Mouse (Mus musculus) heart, embryonic 14.5 days (tissue): ENCODE results near the gene Mbtps1. TPM values are rescaled to one million over a fixed set of nuclear protein-coding genes. Genes with fewer than 3 reads are reported as not detected.
A peak's percentile ranks its signal among the peaks of the same experiment; 100 is the strongest.

Experiments
- ATAC-seq: fragments of 200-750 bp; cut with Nextera tagmentation; 2 replicates; pipeline ENCODE4 v1.8.0; 2017; ENCODE audit warnings: low read depth, moderate TSS enrichment; ENCODE audit not compliant: insufficient number of reproducible peaks, insufficient read depth, low FRiP score
- H3K27ac ChIP-seq, 2 experiments: fragments of 200-500 bp in 1 of 2; fragments of 300-500 bp in 1 of 2; sonication (generic) in 1 of 2; replicated peaks in 1 of 2; 2 replicates each; pipeline ENCODE4 v1.5.1; 2012 to 2014; ENCODE audit warnings: low read depth in 2 of 2, low read length in 2 of 2, control low read depth in 1 of 2, mild to moderate bottlenecking in 1 of 2, mixed read lengths in 1 of 2; ENCODE audit not compliant: control insufficient read depth in 1 of 2, insufficient read depth in 1 of 2
- H3K27me3 ChIP-seq: fragments of 300-500 bp; sonication (generic); 2 replicates; pipeline ENCODE4 v1.6.1; 2014; ENCODE audit warnings: mild to moderate bottlenecking, low read length, control low read depth; ENCODE audit not compliant: control insufficient read depth, insufficient read depth
- H3K36me3 ChIP-seq: fragments of 300-500 bp; sonication (generic); 2 replicates; pipeline ENCODE4 v1.6.1; 2014; ENCODE audit warnings: mild to moderate bottlenecking, control low read depth, low read length, mixed read lengths; ENCODE audit not compliant: control insufficient read depth, insufficient read depth
- H3K4me1 ChIP-seq, 2 experiments: fragments of 200-500 bp in 1 of 2; fragments of 300-500 bp in 1 of 2; sonication (generic) in 1 of 2; 2 replicates each; pipeline ENCODE4 v1.6.1; 2012 to 2014; ENCODE audit warnings: low read length in 2 of 2, control low read depth in 1 of 2, mixed read lengths in 1 of 2; ENCODE audit not compliant: control insufficient read depth in 2 of 2, insufficient read depth in 2 of 2
- H3K4me2 ChIP-seq: fragments of 300-500 bp; sonication (generic); 2 replicates; pipeline ENCODE4 v1.6.1; 2014; ENCODE audit warnings: mild to moderate bottlenecking, low read length
- H3K4me3 ChIP-seq, 2 experiments: fragments of 200-500 bp in 1 of 2; fragments of 300-500 bp in 1 of 2; sonication (generic) in 1 of 2; 2 replicates each; pipeline ENCODE4 v1.5.1; 2012 to 2014; ENCODE audit warnings: low read length in 2 of 2, mild to moderate bottlenecking in 2 of 2, control low read depth in 1 of 2, low read depth in 1 of 2, moderate library complexity in 1 of 2; ENCODE audit not compliant: control insufficient read depth in 1 of 2, insufficient read depth in 1 of 2
- H3K9ac ChIP-seq: fragments of 300-500 bp; sonication (generic); 2 replicates; pipeline ENCODE4 v1.6.1; 2014; ENCODE audit warnings: mild to moderate bottlenecking, low read length
- H3K9me3 ChIP-seq: fragments of 300-500 bp; sonication (generic); 2 replicates; pipeline ENCODE4 v1.6.1; 2016; ENCODE audit warnings: low read length, control low read depth; ENCODE audit not compliant: control insufficient read depth
- WGBS: fragments of 180-500 bp; shearing (Covaris S2); extraction: QIAGEN DNeasy Blood & Tissue Kit; methylation state at CpG from one replicate; pipeline ENCODE4 v1.1.7; 2014; 5-methylcytosine and 5-hydroxymethylcytosine counted together
- polyA plus RNA-seq: library from polyadenylated mRNA; unstranded; fragments of >200 nt; fragmentation: Nextera tagmentation; extraction: Ambion mirVana; gene quantifications from 2 replicates; pipeline ENCODE4 v1.2.1, GENCODE M21; 2014

Mbtps1 gene
- polyA plus RNA-seq, 1 experiment from 2014 or later, result 62.5 TPM

DNA sequence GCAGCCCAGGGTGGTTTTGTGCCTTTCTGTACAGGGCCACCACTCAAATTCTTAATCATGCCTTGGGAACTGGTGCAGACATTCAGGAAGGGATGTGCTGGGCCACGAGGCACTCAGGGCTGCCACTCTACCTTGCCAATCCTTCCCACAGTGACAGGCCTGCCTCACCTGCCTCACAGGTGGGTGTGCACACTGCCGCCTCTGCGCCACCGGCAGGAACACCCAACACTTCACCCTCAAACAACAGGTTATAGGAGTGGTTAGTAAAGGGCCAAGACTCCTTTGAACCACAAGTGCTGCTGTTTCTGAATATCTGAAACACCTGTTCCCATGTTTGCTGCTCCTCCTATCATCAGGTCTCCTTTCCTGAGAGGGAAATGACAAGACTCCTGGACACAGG lies 13.9 kb upstream of the Mbtps1 start:
- H3K36me3 ChIP-seq, result peaks cover 7% of the 10 kb centered on the region
- peaks cover 2 to 3% of the 10 kb centered on the region in 2 experiments; a peak in 3 of 4 replicates for H3K4me1 ChIP-seq
- H3K9me3 ChIP-seq, result no peaks in the 10 kb centered on the region
- no peak for ATAC-seq
- H3K4me2 ChIP-seq, result no peak overlapping the region
- H3K9ac ChIP-seq, result no peak overlapping the region
- H3K27ac ChIP-seq, result no peak overlapping the region
- peaks cover 13% of the 10 kb centered on the region for H3K27me3 ChIP-seq
- WGBS, result 92% methylated on average over 4 of the region's 4 CpGs
- no peak overlapping the region for H3K4me3 ChIP-seq

DNA sequence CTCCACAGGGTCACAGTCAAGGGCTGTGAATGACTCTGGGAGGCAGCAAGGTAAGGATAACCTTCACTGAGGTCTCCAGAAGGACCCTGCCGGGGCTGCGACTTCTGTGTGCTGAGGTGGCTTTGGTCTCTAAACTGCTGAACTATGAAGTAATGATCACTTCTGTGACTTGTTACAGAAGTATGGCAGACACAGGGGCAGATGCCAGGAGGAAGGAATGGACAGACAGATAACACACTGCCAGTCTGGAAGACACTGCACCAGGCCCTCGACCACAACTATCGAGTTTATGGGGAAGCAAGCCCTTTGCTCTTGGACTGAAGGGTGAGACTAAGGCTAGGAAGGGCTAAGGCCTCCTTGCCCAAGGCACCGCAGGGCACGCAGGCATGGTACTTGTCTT lies 12.6 kb upstream of the Mbtps1 start:
- 72% methylated on average over 6 of the region's 6 CpGs for WGBS
- peaks cover 16% of the 10 kb centered on the region for H3K36me3 ChIP-seq
- peaks cover 2 to 3% of the 10 kb centered on the region in 2 experiments; a peak in 3 of 4 replicates for H3K4me1 ChIP-seq
- no peak overlapping the region for H3K9ac ChIP-seq
- peaks cover 3% of the 10 kb centered on the region for H3K27me3 ChIP-seq
- H3K4me3 ChIP-seq, result no peak overlapping the region
- no peak for ATAC-seq
- no peak overlapping the region for H3K27ac ChIP-seq
- H3K4me2 ChIP-seq, result no peak overlapping the region
- H3K9me3 ChIP-seq, result no peaks in the 10 kb centered on the region

DNA sequence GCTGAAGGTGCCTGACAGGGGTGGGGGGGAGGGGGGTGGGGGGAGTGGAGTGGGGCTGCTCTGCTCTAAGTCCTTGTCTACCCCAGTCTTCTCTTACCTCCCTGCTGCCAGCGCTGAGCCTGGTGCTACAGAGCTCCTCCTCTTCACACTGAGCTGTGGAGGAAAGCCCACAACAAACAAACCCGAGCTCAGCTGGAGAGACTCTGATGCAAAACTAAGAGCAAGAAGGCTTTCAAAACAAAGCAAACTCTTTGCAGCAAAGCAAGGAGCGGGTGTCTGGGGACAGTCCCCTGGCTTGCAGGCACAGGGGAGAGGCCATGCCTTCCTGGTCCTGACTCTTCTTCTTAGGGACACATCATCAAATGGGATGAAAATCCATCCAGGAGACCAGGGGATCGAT lies 11.3 kb upstream of the Mbtps1 start:
- Histone ChIP-seq H3K4me3 (no peak overlapping the region), H3K9me3 (no peaks in the 10 kb centered on the region), H3K36me3 (peaks cover 28% of the 10 kb centered on the region), H3K27me3 (no peaks in the 10 kb centered on the region), H3K27ac (no peak overlapping the region), H3K9ac (no peak overlapping the region), H3K4me2 (no peak overlapping the region), H3K4me1 (peaks cover 2 to 3% of the 10 kb centered on the region in 2 experiments; a peak in 3 of 4 replicates)
- ATAC-seq, result no peak
- WGBS, result 46% methylated on average over 4 of the region's 4 CpGs

DNA sequence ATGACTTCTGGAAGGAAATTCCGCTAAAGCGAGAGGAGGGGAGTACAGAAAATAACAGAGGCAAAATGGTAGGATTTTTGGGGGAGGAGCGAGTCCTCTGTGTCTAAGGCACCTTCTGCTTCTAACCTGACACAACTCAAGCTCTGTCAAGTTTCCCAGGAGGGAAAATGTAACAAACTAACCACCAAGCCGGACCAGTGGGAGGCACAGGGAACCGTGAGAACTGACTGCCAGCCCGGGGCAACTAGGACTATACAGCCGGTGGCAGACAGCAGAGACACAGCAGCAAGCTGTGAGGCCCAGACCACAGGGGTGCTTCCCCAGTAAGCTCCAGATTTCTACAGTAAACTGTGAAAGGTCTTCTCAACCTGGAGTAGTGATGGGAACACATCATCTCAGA lies 10.4 kb upstream of the Mbtps1 start:
- no peak overlapping the region for H3K4me2 ChIP-seq
- H3K36me3 ChIP-seq, result peaks cover 38% of the 10 kb centered on the region
- H3K4me3 ChIP-seq, result no peak overlapping the region
- no peak overlapping the region for H3K27ac ChIP-seq
- H3K27me3 ChIP-seq, result no peaks in the 10 kb centered on the region
- 68% methylated on average over 7 of the region's 7 CpGs for WGBS
- H3K9ac ChIP-seq, result no peak overlapping the region
- H3K9me3 ChIP-seq, result no peaks in the 10 kb centered on the region
- peaks cover 1 to 3% of the 10 kb centered on the region in 2 experiments; a peak in 3 of 4 replicates for H3K4me1 ChIP-seq
- no peak for ATAC-seq

DNA sequence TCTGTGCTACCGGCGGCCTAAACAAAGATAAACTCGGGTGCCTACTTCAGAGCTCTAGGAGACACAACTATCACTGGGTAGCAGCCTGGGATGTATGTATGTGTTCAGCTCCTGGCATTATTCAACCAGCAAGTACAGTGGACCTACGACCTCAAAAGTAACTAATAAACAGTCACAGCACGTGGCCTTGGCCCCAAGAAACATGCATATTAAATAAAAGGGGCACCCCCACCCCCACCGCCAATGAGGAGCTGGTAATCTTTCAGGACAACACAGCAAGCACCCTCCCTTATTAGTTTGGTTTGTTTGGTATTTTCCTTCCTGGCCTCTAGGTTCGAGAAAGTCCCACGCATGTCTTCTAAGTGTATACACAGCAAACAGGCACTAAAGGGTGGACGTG lies 9.7 kb upstream of the Mbtps1 start:
- H3K9me3 ChIP-seq, result no peaks in the 10 kb centered on the region
- no peak overlapping the region for H3K9ac ChIP-seq
- ATAC-seq, result no peak
- peaks cover 45% of the 10 kb centered on the region for H3K36me3 ChIP-seq
- no peak overlapping the region for H3K4me3 ChIP-seq
- H3K4me2 ChIP-seq, result no peak overlapping the region
- no peaks in the 10 kb centered on the region for H3K27me3 ChIP-seq
- WGBS, result 81% methylated on average over 9 of the region's 9 CpGs
- H3K4me1 ChIP-seq, result no peaks in the 10 kb centered on the region; a peak in 2 of 4 replicates
- H3K27ac ChIP-seq, result no peak overlapping the region

DNA sequence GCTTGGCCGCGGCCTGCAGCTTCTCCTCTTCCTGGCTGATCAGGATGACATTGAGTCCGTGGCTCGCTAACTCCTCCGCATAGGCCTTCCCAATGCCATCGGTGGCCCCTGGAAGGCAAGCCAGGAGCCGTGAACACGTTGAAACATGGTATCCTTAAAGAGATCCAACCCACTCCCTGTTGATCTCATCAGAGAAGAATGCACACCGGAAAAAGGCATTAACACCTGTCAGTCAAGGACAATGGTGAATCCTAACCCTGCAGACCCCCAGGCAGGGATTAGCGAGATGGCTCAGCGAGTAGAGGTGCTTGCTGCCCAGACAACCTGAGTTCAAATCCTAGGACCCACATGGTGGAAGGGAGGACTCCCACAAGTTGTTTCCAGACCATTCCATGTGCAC lies 7.8 kb upstream of the Mbtps1 start:
- 63% methylated on average over 11 of the region's 11 CpGs for WGBS
- H3K4me1 ChIP-seq, result no peaks in the 10 kb centered on the region; a peak in 2 of 4 replicates
- H3K27ac ChIP-seq, result no peak overlapping the region
- no peaks in the 10 kb centered on the region for H3K27me3 ChIP-seq
- H3K9ac ChIP-seq, result no peak overlapping the region
- H3K9me3 ChIP-seq, result no peaks in the 10 kb centered on the region
- no peak overlapping the region for H3K4me2 ChIP-seq
- ATAC-seq, result no peak
- no peak overlapping the region for H3K4me3 ChIP-seq
- peaks cover 61% of the 10 kb centered on the region for H3K36me3 ChIP-seq

DNA sequence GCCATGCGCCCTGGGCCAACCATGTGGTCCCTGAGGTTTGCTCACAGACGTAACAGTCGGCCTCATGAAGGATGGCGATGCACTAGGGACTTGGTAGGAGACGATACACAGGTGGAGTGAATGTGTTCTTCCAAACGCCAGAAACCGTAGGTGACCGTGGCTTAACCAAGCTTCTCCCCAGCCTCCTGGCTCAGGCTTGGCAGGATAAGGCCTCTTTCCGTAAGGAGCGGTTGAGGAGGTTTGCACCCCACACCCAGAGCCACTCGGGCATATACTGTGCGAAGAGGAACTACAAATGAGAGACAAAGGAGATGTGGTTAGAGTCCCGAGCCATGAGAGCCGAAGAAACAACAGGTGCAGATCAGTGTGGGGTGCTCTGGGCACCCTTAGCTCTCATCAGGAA lies 5.3 kb upstream of the Mbtps1 start:
- Histone ChIP-seq H3K9ac (no peak overlapping the region), H3K4me3 (no peak overlapping the region), H3K27me3 (no peaks in the 10 kb centered on the region), H3K4me1 (peaks cover 0 to 3% of the 10 kb centered on the region in 2 experiments; a peak in 2 of 4 replicates), H3K36me3 (peaks cover 68% of the 10 kb centered on the region), H3K9me3 (no peaks in the 10 kb centered on the region), H3K27ac (no peak overlapping the region), H3K4me2 (no peak overlapping the region)
- 90% methylated on average over 14 of the region's 14 CpGs for WGBS
- no peak for ATAC-seq

DNA sequence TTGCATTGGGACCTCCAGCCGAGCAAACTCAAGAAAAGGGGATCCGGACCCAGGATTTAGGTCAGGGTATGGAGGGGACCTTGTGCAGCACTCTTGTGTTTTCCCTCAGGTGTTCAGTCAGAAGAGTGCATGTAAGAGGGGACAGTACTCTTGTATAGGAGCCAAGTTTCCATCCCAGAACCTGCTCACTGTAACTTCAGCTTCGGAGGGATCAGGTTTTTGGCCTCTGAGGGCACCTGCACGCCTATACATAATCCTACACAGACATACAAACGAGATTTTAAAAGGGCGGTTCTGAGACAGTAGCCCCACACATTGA lies 826 bp upstream of the Mbtps1 start:
- Histone ChIP-seq H3K4me3 (no peak overlapping the region), H3K4me1 (peaks cover 7 to 16% of the 10 kb centered on the region in 2 experiments), H3K36me3 (peaks cover 34% of the 10 kb centered on the region), H3K9me3 (no peaks in the 10 kb centered on the region), H3K9ac (peak overlapping the region; percentile 65; the same call in 1 of the 2 replicates), H3K27ac (no peak overlapping the region), H3K27me3 (no peaks in the 10 kb centered on the region), H3K4me2 (peak overlapping the region; percentile 64; the same call in 1 of the 2 replicates)
- no peak for ATAC-seq
- 86% methylated on average over 6 of the region's 6 CpGs for WGBS
